Mouse (Mus musculus) liver, embryonic 13.5 days (tissue): ENCODE measurements at regions not wholly inside any gene's neighbourhood (a gene's known extent, or its start where the extent isn't known, plus 50 kb on each side); places are given as distances from the start of the nearest gene placed in this dataset.

Source experiments
- ATAC-seq: fragments of 200-750 bp; cut with Nextera tagmentation; 2 replicates; pipeline ENCODE4 v1.8.0; 2017; ENCODE audit warnings: low read depth, mild to moderate bottlenecking, moderate number of reproducible peaks, moderate library complexity
- DNase-seq: peaks from one replicate; pipeline ENCODE4 v3.0.0; 2022
- H3K27ac ChIP-seq: fragments of 300-500 bp; sonication (generic); 2 replicates; pipeline ENCODE4 v1.5.1; 2015; ENCODE audit warnings: moderate library complexity, mild to moderate bottlenecking, inconsistent platforms
- H3K27me3 ChIP-seq: fragments of 300-500 bp; sonication (generic); 2 replicates; pipeline ENCODE4 v1.6.1; 2015; ENCODE audit warnings: mild to moderate bottlenecking, inconsistent platforms
- H3K36me3 ChIP-seq: fragments of 300-500 bp; sonication (generic); 2 replicates; pipeline ENCODE4 v1.6.1; 2015; ENCODE audit warnings: mild to moderate bottlenecking, inconsistent platforms
- H3K4me1 ChIP-seq: fragments of 300-500 bp; sonication (generic); replicated peaks from 2 replicates; pipeline ENCODE4 v1.6.1; 2015; ENCODE audit warnings: inconsistent platforms
- H3K4me2 ChIP-seq: fragments of 300-500 bp; sonication (generic); 2 replicates; pipeline ENCODE4 v1.6.1; 2015; ENCODE audit warnings: inconsistent platforms, mild to moderate bottlenecking, moderate library complexity
- H3K4me3 ChIP-seq: fragments of 300-500 bp; sonication (generic); replicated peaks from 2 replicates; pipeline ENCODE4 v1.5.1; 2015; ENCODE audit warnings: mild to moderate bottlenecking, inconsistent platforms
- H3K9ac ChIP-seq: fragments of 300-500 bp; sonication (generic); 2 replicates; pipeline ENCODE4 v1.6.1; 2015; ENCODE audit warnings: mild to moderate bottlenecking, inconsistent platforms
- H3K9me3 ChIP-seq: fragments of 300-500 bp; sonication (generic); replicated peaks from 2 replicates; pipeline ENCODE4 v1.6.1; 2016; ENCODE audit warnings: inconsistent platforms
- WGBS: fragments of 180-500 bp; shearing (Covaris S2); methylation state at CpG from one replicate; pipeline ENCODE4 v1.1.7; 2015; ENCODE audit not compliant: insufficient replicate concordance; 5-methylcytosine and 5-hydroxymethylcytosine counted together

DNA sequence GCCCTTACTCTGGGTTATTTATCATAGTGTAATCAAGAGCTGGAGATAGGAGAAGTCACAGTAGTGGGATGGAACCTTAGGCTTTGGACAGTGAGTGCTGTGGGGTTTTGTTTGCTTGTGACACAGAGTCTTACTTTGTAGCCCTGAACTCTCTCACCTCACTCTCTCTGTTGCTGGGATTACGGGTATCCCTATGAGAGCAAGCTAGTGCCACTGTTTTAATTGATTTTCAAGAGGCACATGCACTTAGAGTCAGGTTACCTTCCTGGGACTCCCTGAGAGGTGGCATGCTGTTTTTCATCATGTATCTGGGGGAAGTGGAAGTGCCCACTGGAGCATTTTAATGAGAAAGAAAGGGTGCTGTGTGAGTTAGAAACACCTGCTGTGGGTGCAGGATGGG lies 306.0 kb upstream of the Kazn start:
- H3K4me2 ChIP-seq, result no peak overlapping the region
- H3K4me1 ChIP-seq, result no peaks in the 10 kb centered on the region
- no peak overlapping the region for H3K4me3 ChIP-seq
- ATAC-seq (no peak), DNase-seq (no peak)
- no peaks in the 10 kb centered on the region for H3K27me3 ChIP-seq
- H3K9ac ChIP-seq, result no peak overlapping the region
- 38% methylated on average over 1 of the region's 1 CpGs for WGBS
- H3K36me3 ChIP-seq, result no peaks in the 10 kb centered on the region
- peaks cover 6% of the 10 kb centered on the region for H3K9me3 ChIP-seq
- H3K27ac ChIP-seq, result no peak overlapping the region

DNA sequence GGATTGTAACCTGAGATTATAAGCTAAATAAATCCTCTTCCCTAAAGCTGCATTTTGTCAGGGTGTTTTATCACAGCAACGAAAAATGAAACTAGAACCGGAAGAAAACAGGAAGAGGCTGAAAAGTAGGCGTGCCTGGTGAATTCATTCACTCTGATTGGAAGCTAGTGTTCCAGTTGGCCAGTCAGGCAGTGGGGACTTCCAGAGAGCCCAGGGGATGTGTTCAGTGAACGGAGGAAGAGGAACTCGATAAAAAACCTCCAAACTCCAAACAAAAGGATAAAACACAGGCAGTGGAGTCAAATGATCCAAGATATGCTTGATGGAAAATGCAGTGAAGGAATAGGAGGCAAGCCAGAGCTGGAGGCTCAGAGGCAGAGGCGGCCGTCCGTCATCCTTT lies 305.5 kb upstream of the Kazn start:
- Histone ChIP-seq H3K9me3 (peaks cover 6% of the 10 kb centered on the region), H3K4me3 (no peak overlapping the region), H3K36me3 (no peaks in the 10 kb centered on the region), H3K4me2 (no peak overlapping the region), H3K27me3 (no peaks in the 10 kb centered on the region), H3K9ac (no peak overlapping the region), H3K27ac (no peak overlapping the region), H3K4me1 (no peaks in the 10 kb centered on the region)
- no peak for DNase-seq
- ATAC-seq, result no peak
- 57% methylated on average over 8 of the region's 8 CpGs for whole genome bisulfite sequencing

DNA sequence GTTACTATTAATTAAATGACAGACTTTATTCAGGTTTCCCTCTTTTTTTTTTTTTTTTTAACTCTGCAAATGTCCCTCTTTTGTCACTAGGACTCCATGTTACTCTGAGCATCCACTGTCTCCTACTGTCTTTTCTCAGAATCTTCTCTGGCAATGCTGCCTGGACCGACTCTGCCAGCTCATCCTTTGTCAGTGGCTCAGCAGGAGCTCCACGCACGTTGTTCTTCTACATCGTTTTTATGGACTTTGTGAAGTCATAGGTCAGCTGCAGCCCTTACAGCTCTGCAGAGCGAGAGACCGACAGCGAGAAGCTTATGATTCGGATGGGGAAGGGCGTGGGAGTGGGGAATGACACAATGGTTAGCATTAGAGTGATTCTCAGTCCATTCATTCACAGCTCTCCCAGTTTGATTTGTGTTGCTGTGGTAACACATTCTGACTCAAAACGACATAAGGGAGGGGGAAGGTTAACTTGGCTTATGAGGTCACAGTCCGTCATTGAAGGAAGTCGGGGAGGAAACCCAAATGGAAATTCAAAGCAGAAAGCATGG lies 300.1 kb upstream of the Kazn start:
- no peak overlapping the region for H3K4me2 ChIP-seq
- no peak overlapping the region for H3K4me3 ChIP-seq
- H3K36me3 ChIP-seq, result no peaks in the 10 kb centered on the region
- no peak overlapping the region for H3K27ac ChIP-seq
- H3K4me1 ChIP-seq, result no peaks in the 10 kb centered on the region
- no peak overlapping the region for H3K9ac ChIP-seq
- WGBS, result 62% methylated on average over 12 of the region's 12 CpGs
- DNase-seq (no peak), ATAC-seq (no peak)
- 0 out of 2 replicates have a peak, but pooled peaks cover 2% of the 10 kb centered on the region for H3K9me3 ChIP-seq
- no peaks in the 10 kb centered on the region for H3K27me3 ChIP-seq

GRCm38 (mm10) chr4:142527080-142527479 lies 287.9 kb upstream of the Kazn start:
- no peak overlapping the region for H3K27ac ChIP-seq
- H3K4me3 ChIP-seq, result no peak overlapping the region
- no peak overlapping the region for H3K9ac ChIP-seq
- DNase-seq, result no peak
- peaks cover 6% of the 10 kb centered on the region; the same call in 1 of the 2 replicates for H3K9me3 ChIP-seq
- ATAC-seq, result no peak
- H3K4me1 ChIP-seq, result no peaks in the 10 kb centered on the region
- no peaks in the 10 kb centered on the region for H3K36me3 ChIP-seq
- H3K27me3 ChIP-seq, result no peaks in the 10 kb centered on the region
- H3K4me2 ChIP-seq, result no peak overlapping the region
- WGBS, result 70% methylated on average over 6 of the region's 6 CpGs

- H3K9ac ChIP-seq, result no peak overlapping the region
- DNase-seq (no peak), ATAC-seq (no peak)
- no peak overlapping the region for H3K27ac ChIP-seq
- H3K4me3 ChIP-seq, result no peak overlapping the region
- H3K27me3 ChIP-seq, result no peaks in the 10 kb centered on the region
- WGBS, result 62% methylated on average over 21 of the region's 21 CpGs
- H3K36me3 ChIP-seq, result no peaks in the 10 kb centered on the region
- no peak overlapping the region for H3K4me2 ChIP-seq
- peaks cover 30% of the 10 kb centered on the region for H3K9me3 ChIP-seq
- H3K4me1 ChIP-seq, result no peaks in the 10 kb centered on the region
Measured at GRCm38 (mm10) chr4:142517478-142518455, 278.6 kb upstream of the Kazn start.

DNA sequence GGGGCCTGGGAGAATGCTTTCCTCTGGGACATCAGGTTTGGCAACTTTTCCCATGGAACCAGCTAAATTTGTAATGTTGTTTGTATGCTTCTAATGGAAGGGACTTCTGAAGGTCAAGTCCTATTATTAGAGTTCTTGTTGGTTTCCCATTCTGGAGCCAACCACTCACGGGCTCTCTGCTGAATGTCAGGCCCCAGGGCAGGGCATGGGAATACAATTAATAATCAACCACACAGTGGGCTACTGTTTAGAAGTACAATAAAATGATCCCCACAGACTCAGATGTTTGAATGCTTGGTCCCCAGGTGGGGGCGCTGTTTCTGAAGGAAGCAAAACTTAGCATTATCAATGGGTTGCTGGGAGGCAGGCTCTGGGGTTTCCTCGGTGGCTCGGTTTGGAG lies 275.6 kb upstream of the Kazn start:
- Histone ChIP-seq H3K4me2 (no peak overlapping the region), H3K27ac (no peak overlapping the region), H3K27me3 (no peaks in the 10 kb centered on the region), H3K9ac (no peak overlapping the region), H3K36me3 (no peaks in the 10 kb centered on the region), H3K4me1 (no peaks in the 10 kb centered on the region), H3K9me3 (peaks cover 36% of the 10 kb centered on the region), H3K4me3 (no peak overlapping the region)
- DNase-seq (no peak), ATAC-seq (no peak)
- WGBS, result 62% methylated on average over 4 of the region's 4 CpGs

DNA sequence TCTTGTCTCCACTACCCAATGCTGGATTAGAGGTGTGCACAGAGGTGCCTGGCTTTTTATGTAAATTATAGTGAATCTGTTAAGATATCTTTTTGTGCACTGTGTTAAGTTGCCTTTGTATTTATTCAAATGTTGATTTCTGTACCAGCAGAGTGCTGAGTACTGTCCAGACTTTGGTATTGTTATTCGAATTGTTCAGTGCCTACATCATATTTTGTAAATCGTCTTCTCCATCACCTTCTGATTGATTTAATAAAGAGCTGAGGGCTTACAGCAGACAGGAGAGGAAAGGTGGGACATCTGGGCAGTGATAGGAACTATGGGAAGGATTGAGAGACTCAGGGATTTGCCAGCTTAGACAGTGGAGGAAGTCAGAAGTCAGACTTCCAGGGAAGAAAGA lies 270.2 kb upstream of the Kazn start:
- Histone ChIP-seq H3K4me3 (no peak overlapping the region), H3K36me3 (no peaks in the 10 kb centered on the region), H3K27me3 (no peaks in the 10 kb centered on the region), H3K27ac (no peak overlapping the region), H3K9ac (no peak overlapping the region), H3K9me3 (peaks cover 24% of the 10 kb centered on the region), H3K4me1 (no peaks in the 10 kb centered on the region), H3K4me2 (no peak overlapping the region)
- ATAC-seq, result no peak
- no peak for DNase-seq
- 59% methylated on average over 2 of the region's 2 CpGs for WGBS

DNA sequence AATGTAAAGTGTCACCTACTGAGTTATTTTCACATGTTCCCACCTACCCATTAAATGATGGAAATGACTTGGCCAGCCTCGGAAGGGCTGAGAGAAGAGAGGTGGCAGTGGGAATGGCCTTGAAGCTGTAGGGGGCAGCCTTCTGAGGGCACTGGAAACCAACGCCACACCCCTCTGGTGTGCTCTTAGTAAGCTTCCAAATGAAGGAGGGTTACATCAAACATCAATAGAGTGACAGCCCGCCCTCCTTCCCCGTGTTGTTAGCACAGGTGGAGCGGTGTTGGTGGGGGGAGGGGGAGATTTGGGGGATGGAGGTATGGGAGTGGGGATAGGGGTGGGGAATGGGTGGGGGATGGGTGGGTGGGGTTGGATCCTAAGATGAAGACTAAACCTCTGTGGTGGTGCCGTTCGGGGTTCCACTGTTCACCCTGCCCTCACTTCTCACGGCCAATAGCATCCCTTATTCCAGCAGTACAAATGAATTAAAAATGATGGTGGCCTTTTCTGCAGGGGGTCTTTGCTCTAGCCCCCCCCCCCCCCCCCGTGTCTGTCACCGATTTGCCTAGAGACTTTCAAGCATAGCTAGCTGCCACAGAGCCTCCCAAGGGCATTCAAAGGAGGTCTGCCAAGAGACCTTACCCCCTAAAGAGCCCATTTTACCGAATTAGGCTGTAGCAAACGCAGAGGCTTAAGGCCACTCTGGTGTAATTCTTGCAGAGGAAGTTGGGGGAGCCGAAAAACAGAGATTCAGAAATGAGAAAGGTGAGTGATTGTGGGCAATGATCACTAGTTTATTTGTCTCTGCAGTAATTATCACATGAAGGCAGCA lies 267.4 kb upstream of the Kazn start:
- no peak overlapping the region for H3K27ac ChIP-seq
- H3K9ac ChIP-seq, result no peak overlapping the region
- H3K27me3 ChIP-seq, result no peaks in the 10 kb centered on the region
- DNase-seq (no peak), ATAC-seq (no peak)
- H3K4me1 ChIP-seq, result no peaks in the 10 kb centered on the region
- H3K4me3 ChIP-seq, result no peak overlapping the region
- H3K4me2 ChIP-seq, result no peak overlapping the region
- H3K36me3 ChIP-seq, result no peaks in the 10 kb centered on the region
- peaks cover 3% of the 10 kb centered on the region; the same call in 1 of the 2 replicates for H3K9me3 ChIP-seq
- 14% methylated on average over 13 of the region's 13 CpGs for WGBS

- H3K4me2 ChIP-seq, result no peak overlapping the region
- no peak overlapping the region for H3K4me3 ChIP-seq
- peaks cover 3% of the 10 kb centered on the region for H3K9me3 ChIP-seq
- no peaks in the 10 kb centered on the region for H3K27me3 ChIP-seq
- 70% methylated on average over 15 of the region's 15 CpGs for WGBS
- no peak for DNase-seq
- no peak overlapping the region for H3K27ac ChIP-seq
- no peak overlapping the region for H3K9ac ChIP-seq
- H3K36me3 ChIP-seq, result no peaks in the 10 kb centered on the region
- no peak for ATAC-seq
- no peaks in the 10 kb centered on the region for H3K4me1 ChIP-seq
Measured at GRCm38 (mm10) chr4:142503761-142504160, 264.6 kb upstream of the Kazn start.

DNA sequence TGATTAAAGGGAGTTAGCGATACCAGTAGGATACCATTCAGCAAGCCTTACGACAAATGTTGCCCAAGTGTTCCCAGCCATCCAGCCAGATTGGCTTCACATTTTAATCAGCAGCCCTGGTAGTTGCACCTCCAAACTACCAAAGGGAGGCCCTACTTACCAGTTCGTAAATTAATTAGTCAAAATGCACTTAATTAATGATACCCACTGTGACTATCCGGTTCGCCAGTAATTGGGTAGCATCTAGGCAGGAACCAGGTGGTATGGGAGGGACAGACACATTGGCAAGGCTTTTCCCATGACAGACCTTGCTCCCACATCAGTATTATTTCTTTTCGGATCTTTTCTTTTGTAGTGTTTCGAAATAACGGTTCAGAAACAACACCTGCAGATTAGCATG lies 262.0 kb upstream of the Kazn start:
- Histone ChIP-seq H3K27ac (no peak overlapping the region), H3K9ac (no peak overlapping the region), H3K4me2 (no peak overlapping the region), H3K36me3 (no peaks in the 10 kb centered on the region), H3K4me3 (no peak overlapping the region), H3K27me3 (no peaks in the 10 kb centered on the region), H3K4me1 (no peaks in the 10 kb centered on the region), H3K9me3 (peaks cover 3% of the 10 kb centered on the region; the same call in 1 of the 2 replicates)
- no peak for DNase-seq
- ATAC-seq, result no peak
- 68% methylated on average over 8 of the region's 8 CpGs for WGBS

DNA sequence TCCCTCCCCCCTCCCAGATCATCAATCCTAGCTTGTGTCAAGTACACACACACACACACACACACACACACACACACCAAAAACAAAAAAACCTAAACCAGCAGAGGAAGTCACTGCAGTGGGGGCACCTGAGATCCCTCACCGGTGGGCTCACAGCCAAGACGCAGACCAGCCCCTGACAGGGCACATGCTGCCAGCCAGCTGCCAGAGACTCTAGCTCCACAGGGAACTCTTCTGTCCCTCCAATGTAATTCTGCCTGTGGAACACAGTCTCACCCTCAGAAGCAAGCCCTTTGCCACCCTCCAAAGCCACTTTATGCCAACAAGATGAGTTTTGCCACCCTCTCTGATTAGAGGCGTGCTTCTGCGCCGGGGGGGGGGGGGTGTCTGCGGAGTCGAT lies 261.3 kb upstream of the Kazn start:
- DNase-seq (no peak), ATAC-seq (no peak)
- H3K9me3 ChIP-seq, result peaks cover 3% of the 10 kb centered on the region; the same call in 1 of the 2 replicates
- no peaks in the 10 kb centered on the region for H3K27me3 ChIP-seq
- no peak overlapping the region for H3K4me2 ChIP-seq
- H3K9ac ChIP-seq, result no peak overlapping the region
- H3K36me3 ChIP-seq, result no peaks in the 10 kb centered on the region
- H3K27ac ChIP-seq, result no peak overlapping the region
- H3K4me3 ChIP-seq, result no peak overlapping the region
- no peaks in the 10 kb centered on the region for H3K4me1 ChIP-seq
- WGBS, result 79% methylated on average over 7 of the region's 7 CpGs
